Mouse (Mus musculus): ENCODE measurements around the gene Btnl10.
"Not testable (repeated sequence)": the region's sequence is repeated elsewhere in the genome, so short reads cannot be mapped to it uniquely, and the experiment has no call there.

GRCm38 (mm10) chr11:58954170-58954419 lies 36.4 kb downstream of the Btnl10 start:
- TF ChIP-seq POLR2A (IDR thresholded peaks at IDR 0.05; ENCODE audit: insufficient read depth, low read depth, low read length), result 0 out of 2 replicates have a peak, but pooled peaks have one; percentile 0
- TF ChIP-seq CTCF (IDR thresholded peaks at IDR 0.05; ENCODE audit: insufficient read depth, low read depth, low read length), result not testable (repeated sequence)
